Mouse (Mus musculus): ENCODE data around the gene Fam210b. TPM values are rescaled to one million over a fixed set of nuclear protein-coding genes. Genes with fewer than 3 reads are reported as not detected.
A peak's percentile ranks its signal among the peaks of the same experiment; 100 is the strongest.
"Not testable (repeated sequence)": the region's sequence is repeated elsewhere in the genome, so short reads cannot be mapped to it uniquely, and the experiment has no call there.

Gene Fam210b
- 1 to 10 TPM; 5.5 to 5.9 TPM for total RNA-seq (2021)
- long read RNA-seq, experiment 1, transcript Fam210b-201 (3 exons, 3,617 nt), result major isoform, 7 of 10 reads
- long read RNA-seq, experiment 1, partial matches to known transcripts, result 0 of 10 reads
- long read RNA-seq, experiment 1, other reads (novel, unspliced or antisense), result 3 of 10 reads
- long read RNA-seq, experiment 2, partial matches to known transcripts, result 0 of 3 reads
- long read RNA-seq, experiment 2, other reads (novel, unspliced or antisense), result 1 of 3 reads

- peak; percentile 99 for DNase-seq
Observed at GRCm38 (mm10) chr2:172345258-172345738, at the start of gene Fam210b. TSS of gene Fam210b (plus strand) at chr2:172345565.

DNA sequence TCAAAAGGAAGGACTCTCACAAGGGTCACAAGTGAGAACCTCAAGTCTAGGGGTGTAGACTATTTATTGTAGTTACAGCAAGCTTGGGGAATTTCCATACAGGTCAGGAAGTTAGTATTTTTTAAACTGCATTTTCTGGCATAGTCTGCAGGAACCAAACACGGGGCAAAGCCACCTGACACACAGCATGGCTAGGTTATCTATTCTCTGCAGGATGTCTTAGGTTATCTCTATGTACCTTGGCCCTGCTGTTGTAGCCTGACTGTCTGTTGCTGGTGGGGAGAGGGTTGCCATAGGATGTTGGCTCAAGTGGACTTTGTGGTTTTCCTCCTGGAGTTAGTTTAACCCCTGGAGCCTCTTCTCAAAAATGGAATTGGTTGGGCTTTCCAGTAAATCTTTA lies 47.3 kb upstream of the Fam210b start:
- no peak for DNase-seq

DNA sequence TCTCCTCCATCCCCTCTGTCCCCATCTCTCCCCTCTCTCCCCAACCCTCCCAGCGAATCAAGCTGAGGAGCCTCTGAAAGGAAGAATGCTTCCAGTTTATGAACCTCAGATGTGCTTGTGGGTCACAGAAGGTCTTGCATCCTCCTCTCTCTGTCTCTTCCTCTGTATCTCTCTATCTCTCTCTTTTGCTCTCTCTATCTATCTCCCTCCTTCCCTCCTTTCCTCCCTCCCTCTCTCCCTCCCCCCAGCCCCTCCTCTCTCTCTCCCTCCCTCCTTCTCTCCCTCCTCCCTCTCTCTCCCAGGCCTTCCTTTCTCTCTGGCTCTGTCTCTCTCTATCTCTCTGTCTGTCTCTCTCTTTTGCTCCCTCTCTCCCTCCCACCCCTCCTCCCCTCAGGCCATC lies 46.8 kb upstream of the Fam210b start:
- DNase-seq, result no peak

DNA sequence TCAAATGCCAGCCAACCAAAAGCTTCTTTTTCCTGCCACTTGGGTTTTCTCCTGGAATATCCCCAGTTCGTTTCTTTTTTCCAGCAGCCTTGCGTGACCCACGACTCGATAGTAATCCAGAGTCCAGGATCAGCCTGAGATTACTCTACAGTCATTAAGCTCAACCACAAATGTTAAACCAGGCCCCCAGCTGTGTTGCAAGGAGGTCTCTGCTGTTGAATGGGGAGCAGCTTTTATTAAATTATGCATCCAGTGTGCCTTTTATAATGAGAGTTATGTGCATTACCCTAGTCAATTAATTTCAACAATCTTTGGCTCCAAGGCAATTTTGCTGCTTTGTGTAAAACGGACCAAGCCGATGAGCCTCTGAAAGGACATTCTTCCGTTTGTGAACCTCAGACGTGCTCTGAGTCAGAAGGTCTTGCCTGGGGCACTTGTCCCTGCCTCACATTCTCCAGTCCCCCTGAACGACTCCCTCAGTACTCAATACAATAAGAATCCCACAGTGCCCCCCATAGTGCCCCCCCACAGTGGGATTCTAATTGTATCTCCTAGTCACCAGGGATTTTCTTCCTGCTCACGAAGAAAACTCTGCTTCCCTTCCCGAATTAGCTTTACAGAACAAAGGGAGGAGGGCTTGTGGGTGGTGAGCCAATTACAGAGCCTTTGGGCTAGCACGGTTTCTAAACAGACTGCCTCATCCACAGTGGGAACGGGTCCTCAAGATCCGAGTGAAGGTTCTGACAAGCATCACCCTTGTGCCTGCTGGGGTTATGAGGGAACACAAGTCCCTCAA lies 46.0 kb upstream of the Fam210b start:
- no peak for DNase-seq

DNA sequence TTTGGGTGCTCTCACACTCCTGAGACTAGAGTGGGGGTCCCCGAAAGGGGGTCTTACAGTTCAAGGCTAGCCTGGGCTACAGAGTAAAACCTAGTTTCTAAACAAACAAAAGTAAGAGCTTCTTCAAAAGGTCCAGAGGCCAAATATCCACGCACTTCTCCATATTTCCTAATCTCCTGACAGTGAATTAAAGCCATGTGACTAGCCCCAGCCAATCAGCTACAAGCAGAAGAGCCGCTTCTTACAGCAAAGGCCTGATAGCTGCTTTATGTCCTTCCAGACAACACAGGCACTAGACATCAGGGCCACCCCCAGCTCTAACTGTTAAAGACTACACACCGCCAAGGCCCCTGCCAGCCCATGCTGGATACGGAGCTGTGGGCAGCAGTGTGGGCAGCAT lies 43.0 kb upstream of the Fam210b start:
- DNase-seq, result no peak

- DNase-seq, result no peak
Observed at GRCm38 (mm10) chr2:172304118-172304708, 41.2 kb upstream of the Fam210b start.

DNA sequence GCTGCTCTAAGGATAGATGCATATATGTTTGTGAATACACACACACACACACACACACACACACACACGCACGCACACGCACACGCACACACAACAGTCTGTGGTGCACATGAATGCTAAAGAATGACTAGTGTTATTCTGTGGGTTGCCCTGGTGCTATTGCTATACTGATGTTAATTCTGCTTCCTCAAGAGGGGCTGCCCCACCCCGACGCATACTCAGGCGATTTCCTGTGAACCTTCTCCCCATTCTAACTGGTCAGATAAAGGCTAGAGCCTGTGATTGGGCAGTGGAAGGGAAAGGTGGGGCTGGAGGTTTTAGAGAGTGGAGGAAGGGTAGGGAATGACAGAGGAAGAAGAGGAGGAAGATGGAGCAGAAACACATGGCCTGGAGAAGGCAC lies 39.8 kb upstream of the Fam210b start:
- DNase-seq, result not testable (repeated sequence)

- DNase-seq, result no peak
Observed at GRCm38 (mm10) chr2:172306544-172306943, 38.8 kb upstream of the Fam210b start.

DNA sequence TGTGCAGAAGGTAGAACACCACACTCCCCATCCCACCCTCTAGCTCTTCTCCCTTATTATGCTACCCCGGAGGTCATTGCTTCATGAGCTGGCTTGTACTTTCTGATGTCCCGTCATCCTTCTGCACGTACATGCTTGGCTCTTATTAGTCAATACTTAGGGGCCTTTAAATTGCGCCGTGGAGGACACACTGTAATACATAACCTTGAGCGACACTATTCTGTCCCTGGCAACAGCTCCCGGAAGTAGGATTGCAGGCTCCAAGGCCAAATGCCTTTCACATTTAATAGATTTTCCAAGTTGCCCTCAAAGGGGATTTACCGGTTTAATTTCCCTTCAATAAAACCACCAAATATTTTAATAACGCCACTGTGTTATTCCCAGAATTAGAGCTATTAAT lies 33.6 kb upstream of the Fam210b start:
- DNase-seq, result no peak

- DNase-seq, result peak; percentile 6 to 61
Observed at GRCm38 (mm10) chr2:172320878-172321277, 24.5 kb upstream of the Fam210b start.

DNA sequence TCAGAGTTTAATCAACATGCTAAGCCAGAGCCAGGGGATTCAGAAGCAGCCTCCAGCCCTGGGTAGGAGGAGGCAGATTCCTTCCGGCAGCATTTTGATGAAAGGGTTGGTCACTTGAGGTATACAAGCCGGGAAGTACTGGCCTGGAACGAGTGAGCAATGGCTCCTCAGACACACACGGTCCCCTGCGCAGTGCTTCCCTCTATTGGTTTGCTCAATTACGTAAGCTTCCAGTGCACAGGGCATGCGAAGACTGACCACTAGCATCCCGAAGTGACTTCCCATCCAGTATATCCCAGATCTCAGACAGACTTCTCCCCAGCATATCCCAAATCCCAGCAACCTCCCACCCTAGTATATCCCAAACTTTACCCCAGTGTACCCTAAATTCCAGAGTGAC lies 17.1 kb upstream of the Fam210b start:
- DNase-seq, result no peak

DNA sequence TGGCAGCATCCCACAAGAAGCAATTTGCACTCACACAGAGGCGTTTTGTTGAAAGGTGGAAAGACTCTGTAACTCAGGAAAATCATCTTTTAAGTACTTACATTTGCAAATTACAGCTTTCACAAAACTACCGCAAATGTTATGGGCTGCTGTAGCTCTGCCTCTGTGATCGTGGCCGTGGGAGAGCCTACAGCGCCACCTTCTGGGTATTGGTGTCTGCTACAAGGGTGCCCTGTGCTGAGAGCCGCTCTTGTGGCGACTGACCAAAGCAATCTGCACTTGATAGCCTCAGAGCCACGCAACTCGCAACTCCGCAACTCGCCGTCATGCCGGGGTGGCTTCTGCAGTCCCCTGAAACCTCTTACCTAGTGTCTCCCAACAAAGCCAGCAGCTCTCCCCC lies 16.2 kb upstream of the Fam210b start:
- DNase-seq, result no peak

DNA sequence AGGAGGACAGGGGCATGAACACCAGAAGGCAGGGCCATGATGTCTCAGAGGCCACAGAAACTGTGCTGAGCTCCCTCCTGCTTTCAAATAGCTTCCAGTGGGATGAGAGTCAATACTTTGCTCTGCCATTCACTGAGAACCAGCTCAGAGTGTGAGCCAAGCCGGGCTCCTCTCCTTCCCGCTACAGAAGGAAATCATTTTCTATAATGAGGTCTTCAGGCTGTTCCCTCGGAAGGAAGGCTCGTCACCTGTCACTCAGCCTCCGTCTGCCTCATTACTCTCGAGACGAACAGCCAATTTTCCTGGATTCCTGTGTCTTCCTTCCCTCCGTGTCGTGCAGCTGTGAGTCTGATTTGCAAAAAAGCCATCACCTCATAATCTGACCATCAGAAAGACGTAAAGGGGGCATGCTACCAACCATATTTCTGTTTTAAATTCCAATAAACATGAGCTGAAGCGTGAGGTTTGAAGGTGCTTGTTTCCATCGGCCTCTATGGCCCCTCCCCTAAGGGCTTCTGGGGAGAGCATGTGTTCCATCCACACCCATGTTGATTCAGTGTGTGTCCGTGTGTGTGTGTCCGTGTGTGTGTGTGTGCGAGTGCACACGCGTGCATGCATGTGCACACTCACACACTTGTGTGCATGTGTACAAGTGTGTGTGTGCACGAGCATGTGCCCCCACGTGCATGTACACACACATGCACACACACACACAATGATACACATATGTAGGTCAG lies 7.0 kb upstream of the Fam210b start:
- no peak for DNase-seq

DNA sequence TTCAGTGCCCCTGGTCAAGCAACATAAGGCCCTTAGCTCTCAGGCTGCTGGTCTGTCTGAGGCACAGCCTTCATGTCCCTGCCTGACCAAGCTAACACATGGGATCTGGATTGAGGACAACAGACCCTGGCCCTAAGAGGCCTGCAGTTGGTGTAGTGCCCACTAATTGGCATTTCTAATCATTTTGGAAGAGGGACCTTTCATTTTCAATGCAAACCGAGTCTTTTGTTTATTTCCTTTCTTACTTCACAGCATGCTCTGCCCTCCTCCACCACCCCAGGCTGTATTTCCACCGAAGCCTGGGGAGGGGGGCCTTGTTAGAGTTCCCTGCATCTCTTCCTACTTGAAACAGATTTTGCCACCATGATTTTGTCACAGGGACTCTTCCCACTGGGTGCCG lies 4.4 kb upstream of the Fam210b start:
- no peak for DNase-seq

DNA sequence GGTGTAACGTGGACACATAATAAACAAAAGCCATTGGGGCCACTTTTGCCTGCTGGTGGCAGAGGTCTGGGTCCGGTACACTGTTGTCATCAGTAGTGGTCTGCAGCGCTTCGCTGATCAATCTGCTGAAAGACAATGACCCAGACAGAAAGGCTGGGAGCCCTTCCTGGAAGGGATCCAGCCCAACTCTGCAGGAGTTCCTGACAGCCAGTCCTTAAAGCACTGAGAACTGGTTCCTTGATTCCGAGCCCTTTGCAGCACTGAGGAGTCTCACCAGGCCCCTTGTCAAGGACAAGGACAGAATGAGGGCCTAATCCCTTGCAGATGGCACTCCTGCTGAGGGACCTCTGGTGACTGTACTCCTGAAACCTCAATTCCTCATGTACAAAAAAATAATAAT lies 3.8 kb upstream of the Fam210b start:
- no peak for DNase-seq

GRCm38 (mm10) chr2:172343751-172344150 lies 1.6 kb upstream of the Fam210b start:
- DNase-seq, result no peak

DNA sequence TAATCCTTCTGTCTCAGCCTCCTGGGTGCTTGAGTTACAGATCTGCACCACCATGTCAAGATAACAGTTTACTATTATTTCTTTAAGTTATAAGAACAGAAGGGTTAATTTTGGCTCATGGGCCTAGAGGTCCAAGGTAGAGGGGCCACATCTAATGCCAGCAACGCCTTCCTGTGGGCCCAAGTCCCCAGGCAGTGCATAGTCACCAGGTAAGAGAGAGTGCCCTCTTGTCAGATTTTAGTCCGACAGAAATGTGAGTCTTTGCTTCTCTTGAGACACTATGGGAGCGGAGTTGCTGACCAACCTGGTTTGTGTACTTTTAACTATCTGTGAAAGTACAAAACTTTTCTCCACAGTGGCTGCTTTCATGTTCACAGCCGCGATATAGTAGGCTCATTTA lies 696 bp upstream of the Fam210b start:
- DNase-seq, result no peak

DNA sequence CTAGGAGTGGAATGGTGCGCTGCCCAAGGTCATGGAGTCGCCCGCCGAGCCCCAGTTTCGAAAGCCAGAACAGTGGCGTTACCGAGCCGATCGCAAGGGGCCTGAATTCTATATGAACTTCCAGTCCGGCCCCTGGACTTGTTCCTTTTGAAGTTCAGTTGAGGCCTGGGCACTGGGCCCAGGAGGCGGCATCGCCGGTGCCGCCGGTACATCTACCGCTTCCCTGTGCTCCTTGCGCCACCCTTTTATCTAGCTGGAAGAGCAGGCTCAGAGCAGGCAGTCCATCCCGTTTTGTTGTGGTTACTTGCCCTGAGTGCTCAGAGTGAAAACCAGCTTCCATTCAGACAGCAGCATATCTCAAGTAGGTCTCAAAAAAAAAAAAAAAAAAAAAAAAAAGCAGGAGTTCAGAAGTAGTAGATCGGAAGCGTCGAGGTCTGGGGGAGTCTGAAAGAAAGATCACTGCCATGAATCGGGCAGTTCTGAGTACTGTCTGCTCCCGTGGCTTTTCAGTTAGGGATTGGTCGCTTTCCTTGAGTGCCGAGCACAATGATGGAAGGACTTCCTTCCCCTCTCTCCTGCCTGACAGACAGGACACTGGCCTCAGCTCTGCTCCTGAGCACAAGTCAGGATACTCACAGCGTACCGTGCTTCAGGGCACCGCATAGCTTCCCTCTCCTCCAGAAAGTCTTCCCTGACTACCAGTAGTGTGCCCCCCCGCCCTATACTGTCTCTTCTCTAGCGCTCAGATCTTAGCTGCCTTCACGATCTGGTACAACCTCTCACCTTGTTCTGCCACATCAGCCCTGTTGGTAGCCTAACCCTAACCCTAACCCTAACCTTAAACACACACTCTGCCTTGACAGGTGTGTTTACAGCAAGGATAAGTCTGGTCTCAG lies 917 bp downstream of the Fam210b start:
- DNase-seq, result peak; percentile 39 to 60

DNA sequence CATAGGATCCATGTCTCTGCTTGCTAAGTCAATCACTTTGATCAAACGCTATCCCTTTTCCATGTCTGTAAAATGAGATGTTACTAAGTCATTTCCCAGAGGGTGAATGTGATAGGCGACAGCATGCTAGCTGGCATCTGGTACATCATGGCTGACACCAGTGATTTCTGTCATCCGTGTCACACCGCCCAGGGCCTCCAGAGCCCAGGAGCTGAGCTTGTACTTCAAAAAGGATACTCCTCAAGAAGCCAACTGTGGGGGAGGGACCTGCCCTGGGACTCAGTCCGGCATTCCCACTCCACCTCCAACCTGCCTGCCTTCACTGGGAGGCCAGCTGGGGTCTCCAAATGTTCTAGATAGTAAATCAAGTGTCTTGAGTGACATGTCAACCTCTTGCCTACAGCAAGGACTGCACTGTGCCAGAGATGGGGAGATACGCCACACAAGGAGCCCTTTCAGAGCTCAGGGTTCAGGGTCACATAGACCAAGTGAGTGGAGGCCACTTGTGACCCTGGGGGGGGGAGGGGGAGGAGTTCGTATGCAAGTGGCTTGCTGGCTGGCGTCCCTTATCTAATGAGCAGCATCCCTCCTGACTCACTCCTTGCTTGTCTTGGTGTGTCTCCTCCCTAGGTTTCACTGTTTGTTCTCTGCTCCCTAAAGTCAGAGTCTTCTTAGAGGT lies 1.7 kb downstream of the Fam210b start:
- DNase-seq, result no peak

DNA sequence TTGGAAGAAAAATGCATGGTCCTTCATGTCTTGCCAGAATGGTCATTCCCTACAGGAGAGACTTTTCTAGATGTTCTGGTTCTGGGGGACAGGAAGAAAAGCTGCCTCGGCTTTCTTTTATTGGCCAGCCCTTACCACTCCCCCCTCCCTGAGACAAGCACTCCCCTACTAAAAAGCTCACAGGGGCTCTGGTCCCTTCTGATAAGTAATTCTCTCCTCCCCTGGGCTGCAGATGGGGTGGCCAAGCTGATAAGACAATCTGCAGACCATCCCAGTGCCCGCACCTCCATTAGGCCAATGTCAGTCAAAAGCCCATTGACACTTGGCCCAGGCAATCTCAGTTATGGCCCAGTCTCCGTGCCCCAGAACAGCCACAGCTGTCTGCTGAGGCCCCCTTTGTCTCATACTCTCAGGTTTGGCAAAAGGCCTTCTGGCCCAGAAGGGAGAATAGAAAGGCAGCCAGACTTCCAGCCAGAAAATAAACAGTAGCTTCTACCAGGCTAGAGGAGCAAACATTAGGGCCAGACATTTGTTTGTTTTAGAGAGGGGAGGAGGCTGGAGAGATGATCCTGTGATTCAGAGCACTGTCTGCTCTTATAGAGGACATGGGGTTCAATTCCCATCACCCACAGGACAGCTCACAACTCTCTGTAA lies 3.1 kb downstream of the Fam210b start:
- DNase-seq, result peak; percentile 30 to 47
